Mouse (Mus musculus) heart, embryonic 14.5 days (tissue): Measurements from ENCODE around the gene Otp. TPM values are rescaled to one million over a fixed set of nuclear protein-coding genes. Genes with fewer than 3 reads are reported as not detected.

Experiments
- ATAC-seq: fragments of 200-750 bp; cut with Nextera tagmentation; 2 replicates; pipeline ENCODE4 v1.8.0; 2017; ENCODE audit warnings: low read depth, moderate TSS enrichment; ENCODE audit not compliant: insufficient number of reproducible peaks, insufficient read depth, low FRiP score
- H3K27ac ChIP-seq, 2 experiments: fragments of 200-500 bp in 1 of 2; fragments of 300-500 bp in 1 of 2; sonication (generic) in 1 of 2; replicated peaks in 1 of 2; 2 replicates each; pipeline ENCODE4 v1.5.1; 2012 to 2014; ENCODE audit warnings: low read depth in 2 of 2, low read length in 2 of 2, control low read depth in 1 of 2, mild to moderate bottlenecking in 1 of 2, mixed read lengths in 1 of 2; ENCODE audit not compliant: control insufficient read depth in 1 of 2, insufficient read depth in 1 of 2
- H3K27me3 ChIP-seq: fragments of 300-500 bp; sonication (generic); 2 replicates; pipeline ENCODE4 v1.6.1; 2014; ENCODE audit warnings: mild to moderate bottlenecking, low read length, control low read depth; ENCODE audit not compliant: control insufficient read depth, insufficient read depth
- H3K36me3 ChIP-seq: fragments of 300-500 bp; sonication (generic); 2 replicates; pipeline ENCODE4 v1.6.1; 2014; ENCODE audit warnings: mild to moderate bottlenecking, control low read depth, low read length, mixed read lengths; ENCODE audit not compliant: control insufficient read depth, insufficient read depth
- H3K4me1 ChIP-seq, 2 experiments: fragments of 200-500 bp in 1 of 2; fragments of 300-500 bp in 1 of 2; sonication (generic) in 1 of 2; 2 replicates each; pipeline ENCODE4 v1.6.1; 2012 to 2014; ENCODE audit warnings: low read length in 2 of 2, control low read depth in 1 of 2, mixed read lengths in 1 of 2; ENCODE audit not compliant: control insufficient read depth in 2 of 2, insufficient read depth in 2 of 2
- H3K4me2 ChIP-seq: fragments of 300-500 bp; sonication (generic); 2 replicates; pipeline ENCODE4 v1.6.1; 2014; ENCODE audit warnings: mild to moderate bottlenecking, low read length
- H3K4me3 ChIP-seq, 2 experiments: fragments of 200-500 bp in 1 of 2; fragments of 300-500 bp in 1 of 2; sonication (generic) in 1 of 2; 2 replicates each; pipeline ENCODE4 v1.5.1; 2012 to 2014; ENCODE audit warnings: low read length in 2 of 2, mild to moderate bottlenecking in 2 of 2, control low read depth in 1 of 2, low read depth in 1 of 2, moderate library complexity in 1 of 2; ENCODE audit not compliant: control insufficient read depth in 1 of 2, insufficient read depth in 1 of 2
- H3K9ac ChIP-seq: fragments of 300-500 bp; sonication (generic); 2 replicates; pipeline ENCODE4 v1.6.1; 2014; ENCODE audit warnings: mild to moderate bottlenecking, low read length
- H3K9me3 ChIP-seq: fragments of 300-500 bp; sonication (generic); 2 replicates; pipeline ENCODE4 v1.6.1; 2016; ENCODE audit warnings: low read length, control low read depth; ENCODE audit not compliant: control insufficient read depth
- WGBS: fragments of 180-500 bp; shearing (Covaris S2); extraction: QIAGEN DNeasy Blood & Tissue Kit; methylation state at CpG from one replicate; pipeline ENCODE4 v1.1.7; 2014; 5-methylcytosine and 5-hydroxymethylcytosine counted together
- polyA plus RNA-seq: library from polyadenylated mRNA; unstranded; fragments of >200 nt; fragmentation: Nextera tagmentation; extraction: Ambion mirVana; gene quantifications from 2 replicates; pipeline ENCODE4 v1.2.1, GENCODE M21; 2014

Otp gene
- polyA plus RNA-seq, result not detected in 2 replicates

GRCm38 (mm10) chr13:94875396-94875880 lies at the start of gene Otp:
TSS of gene Otp (plus strand) at chr13:94875602.
- peaks cover 2 to 3% of the 10 kb centered on the region in 2 experiments; a peak in 1 of 4 replicates for H3K4me1 ChIP-seq
- peaks cover 89% of the 10 kb centered on the region for H3K27me3 ChIP-seq
- H3K4me3 ChIP-seq, result 0 out of 4 replicates have a peak within 1 kb of the TSS, but pooled peaks of 1 of the 2 experiments have one; percentile 6
- WGBS, result 1% methylated on average over 20 of the region's 30 CpGs
- no peaks in the 10 kb centered on the region for H3K9me3 ChIP-seq
- no peak within 1 kb of the TSS for H3K4me2 ChIP-seq
- no peak within 1 kb of the TSS for H3K9ac ChIP-seq
- H3K27ac ChIP-seq, result no peak within 1 kb of the TSS
- no peak for ATAC-seq
- no peaks in the 10 kb centered on the region for H3K36me3 ChIP-seq

GRCm38 (mm10) chr13:94826389-94826788 lies 49.0 kb upstream of the Otp start:
- no peak overlapping the region for H3K4me3 ChIP-seq
- no peak overlapping the region for H3K4me2 ChIP-seq
- H3K36me3 ChIP-seq, result peaks cover 13% of the 10 kb centered on the region; the same call in 1 of the 2 replicates
- no peak for ATAC-seq
- H3K27ac ChIP-seq, result no peak overlapping the region
- H3K9ac ChIP-seq, result no peak overlapping the region
- no peaks in the 10 kb centered on the region for H3K27me3 ChIP-seq
- H3K4me1 ChIP-seq, result peaks cover 6 to 25% of the 10 kb centered on the region in 2 experiments
- 67% methylated on average over 5 of the region's 5 CpGs for WGBS
- no peaks in the 10 kb centered on the region for H3K9me3 ChIP-seq

DNA sequence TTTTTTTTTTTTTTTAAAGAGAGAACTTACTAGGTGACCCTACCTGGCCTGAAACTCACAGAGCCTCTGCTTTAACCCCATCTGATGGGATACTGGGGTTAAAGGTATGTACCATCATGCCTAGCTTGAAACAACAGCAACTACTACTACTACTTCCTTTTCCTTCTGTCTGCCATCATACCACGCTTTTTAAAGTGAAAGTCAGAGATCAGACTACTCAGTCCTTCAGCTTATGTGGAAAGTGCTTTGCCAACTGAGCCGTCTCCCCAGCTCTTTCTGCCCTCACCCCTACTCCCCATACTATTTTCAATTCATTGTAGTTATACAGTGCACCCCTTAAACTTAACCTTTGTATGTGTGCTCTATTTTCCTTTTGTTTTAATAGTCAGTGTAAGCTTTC lies 48.4 kb upstream of the Otp start:
- 95% methylated on average over 2 of the region's 2 CpGs for WGBS

DNA sequence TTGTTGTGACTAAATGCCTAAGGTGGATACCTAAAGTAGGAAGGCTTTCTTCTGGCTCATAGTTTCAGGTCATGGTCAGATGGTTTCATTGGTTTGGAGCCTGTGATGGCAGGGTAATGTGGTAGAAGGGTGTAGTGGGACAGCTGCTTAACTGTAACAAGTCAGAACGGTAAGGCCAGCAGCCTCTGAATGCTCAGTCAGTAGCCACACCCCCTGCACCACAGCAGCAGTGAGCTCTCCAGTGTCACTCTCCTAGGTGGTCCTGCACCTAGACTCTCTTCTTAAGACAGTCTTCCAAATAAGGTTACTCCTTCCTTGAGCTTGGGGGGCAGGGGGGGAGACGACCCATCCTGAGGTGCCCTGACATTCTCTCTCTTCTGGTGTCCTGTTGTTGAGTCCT lies 47.6 kb upstream of the Otp start:
- Histone ChIP-seq H3K27me3 (no peaks in the 10 kb centered on the region), H3K36me3 (peaks cover 20% of the 10 kb centered on the region), H3K9me3 (no peaks in the 10 kb centered on the region), H3K4me1 (peaks cover 6 to 25% of the 10 kb centered on the region in 2 experiments), H3K4me3 (no peak overlapping the region), H3K9ac (no peak overlapping the region), H3K27ac (peak overlapping the region; percentile 31 to 34; a peak in 2 of 4 replicates), H3K4me2 (no peak overlapping the region)
- no peak for ATAC-seq
- WGBS, result 26% methylated on average over 2 of the region's 2 CpGs

More for the DNA sequence above, 48.4 kb upstream of the Otp start:
- H3K27me3 ChIP-seq, result no peaks in the 10 kb centered on the region
- H3K27ac ChIP-seq, result no peak overlapping the region
- ATAC-seq, result no peak
- no peak overlapping the region for H3K4me3 ChIP-seq
- H3K9me3 ChIP-seq, result no peaks in the 10 kb centered on the region
- peaks cover 13% of the 10 kb centered on the region; the same call in 1 of the 2 replicates for H3K36me3 ChIP-seq
- peaks cover 6 to 25% of the 10 kb centered on the region in 2 experiments for H3K4me1 ChIP-seq
- no peak overlapping the region for H3K9ac ChIP-seq
- no peak overlapping the region for H3K4me2 ChIP-seq

DNA sequence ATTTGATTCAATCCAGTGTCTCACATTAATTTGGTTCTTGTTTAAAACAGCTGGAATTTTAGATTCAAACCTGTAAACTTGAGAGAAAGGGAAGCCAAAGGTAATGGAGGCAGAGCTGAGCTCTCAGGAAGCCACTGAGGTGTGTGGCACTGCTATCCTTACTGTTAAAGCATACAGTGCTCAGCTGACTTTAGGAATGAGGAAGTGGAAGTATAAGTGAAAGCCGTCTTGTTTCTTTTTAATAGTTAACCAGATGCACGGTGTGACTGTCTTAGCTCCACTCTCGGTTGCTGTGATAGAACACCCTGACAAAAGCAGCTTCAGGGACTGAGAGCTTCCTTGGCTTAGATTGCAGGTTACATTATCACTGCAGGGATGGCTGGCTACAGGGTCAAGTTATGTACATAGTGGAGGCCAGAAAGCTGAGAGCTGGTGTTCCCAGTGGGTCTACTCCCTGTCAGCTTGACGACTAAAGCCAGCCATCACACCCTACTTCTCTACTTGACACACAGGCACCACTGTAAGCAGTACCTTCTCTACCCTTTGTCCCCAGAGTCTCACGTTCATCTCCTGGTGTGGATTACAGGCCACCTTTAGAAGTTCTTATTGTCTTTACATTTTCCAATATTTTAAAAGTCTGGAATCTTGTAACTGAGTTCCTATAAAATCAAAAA lies 37.2 kb upstream of the Otp start:
- H3K4me1 ChIP-seq, result no peaks in the 10 kb centered on the region
- no peak for ATAC-seq
- H3K9ac ChIP-seq, result no peak overlapping the region
- 60% methylated on average over 5 of the region's 5 CpGs for WGBS
- no peak overlapping the region for H3K4me3 ChIP-seq
- no peaks in the 10 kb centered on the region for H3K9me3 ChIP-seq
- peaks cover 69% of the 10 kb centered on the region for H3K36me3 ChIP-seq
- no peak overlapping the region for H3K4me2 ChIP-seq
- H3K27ac ChIP-seq, result no peak overlapping the region
- no peaks in the 10 kb centered on the region for H3K27me3 ChIP-seq

- no peaks in the 10 kb centered on the region for H3K4me1 ChIP-seq
- peaks cover 69% of the 10 kb centered on the region for H3K36me3 ChIP-seq
- H3K9ac ChIP-seq, result no peak overlapping the region
- 0 out of 2 replicates have a peak, but pooled peaks have one; percentile 39 for ATAC-seq
- H3K4me3 ChIP-seq, result no peak overlapping the region
- no peak overlapping the region for H3K4me2 ChIP-seq
- 71% methylated on average over 8 of the region's 8 CpGs for WGBS
- H3K27me3 ChIP-seq, result no peaks in the 10 kb centered on the region
- H3K27ac ChIP-seq, result no peak overlapping the region
- H3K9me3 ChIP-seq, result no peaks in the 10 kb centered on the region
Measured at GRCm38 (mm10) chr13:94838756-94839337, 36.6 kb upstream of the Otp start.

GRCm38 (mm10) chr13:94843236-94843635 lies 32.2 kb upstream of the Otp start:
- H3K4me1 ChIP-seq, result no peaks in the 10 kb centered on the region
- no peaks in the 10 kb centered on the region; the same call in 1 of the 2 replicates for H3K9me3 ChIP-seq
- no peaks in the 10 kb centered on the region for H3K27me3 ChIP-seq
- ATAC-seq, result no peak
- H3K27ac ChIP-seq, result no peak overlapping the region
- no peak overlapping the region for H3K4me2 ChIP-seq
- no peak overlapping the region for H3K9ac ChIP-seq
- peaks cover 55% of the 10 kb centered on the region for H3K36me3 ChIP-seq
- 77% methylated on average over 5 of the region's 5 CpGs for WGBS
- no peak overlapping the region for H3K4me3 ChIP-seq
